Mouse (Mus musculus): Measurements from ENCODE around the gene Gphn. TPM values are rescaled to one million over a fixed set of nuclear protein-coding genes. Genes with fewer than 3 reads are reported as not detected.
"Not testable (repeated sequence)": the region's sequence is repeated elsewhere in the genome, so short reads cannot be mapped to it uniquely, and the experiment has no call there.

Gene Gphn
- polyA plus RNA-seq, 1 experiment from 2014 or later, result 58.4 TPM

DNA sequence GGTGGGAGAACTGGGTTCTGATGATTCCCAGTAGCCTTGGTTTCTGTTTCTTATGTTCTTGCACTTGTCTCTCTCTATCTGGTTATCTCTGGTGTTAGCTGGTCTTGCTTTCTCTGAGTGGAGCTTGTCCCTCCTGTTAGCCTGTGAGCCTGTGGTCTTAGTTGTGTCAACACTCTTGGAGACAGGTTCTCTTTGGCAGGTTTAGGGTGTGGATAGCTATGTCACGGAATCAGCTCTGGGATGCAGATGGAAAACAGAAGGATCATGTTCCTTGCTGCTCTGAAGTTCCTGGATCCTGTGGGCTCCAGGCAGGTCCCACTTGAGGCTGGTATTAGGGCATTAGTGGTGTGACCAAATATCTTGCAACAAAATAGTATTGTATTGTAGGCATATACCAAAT is 64.2 kb downstream of the Gphn start:
- ATAC-seq (ENCODE audit: low FRiP score, low TSS enrichment) (no peak), DNase-seq (no peak)
- no peak overlapping the region for H3K4me3 ChIP-seq (replicated peaks; ENCODE audit: low read depth, low read length)
- no peak overlapping the region for H3K9ac ChIP-seq (replicated peaks; ENCODE audit: low read length)
- H3K4me2 ChIP-seq (ENCODE audit: low read length), result no peak overlapping the region
- no peaks in the 10 kb centered on the region for H3K4me1 ChIP-seq (ENCODE audit: control insufficient read depth, insufficient read depth, low read length)
- no peak overlapping the region for H3K27ac ChIP-seq (replicated peaks; ENCODE audit: low read depth, low read length)
- no peaks in the 10 kb centered on the region for H3K27me3 ChIP-seq (ENCODE audit: control insufficient read depth, insufficient read depth, low read length)
- no peaks in the 10 kb centered on the region for H3K36me3 ChIP-seq (ENCODE audit: control insufficient read depth, insufficient read depth, low read length)
- 92% methylated on average over 1 of the region's 1 CpGs for WGBS
- H3K9me3 ChIP-seq (ENCODE audit: control insufficient read depth, low read length), result no peaks in the 10 kb centered on the region

DNA sequence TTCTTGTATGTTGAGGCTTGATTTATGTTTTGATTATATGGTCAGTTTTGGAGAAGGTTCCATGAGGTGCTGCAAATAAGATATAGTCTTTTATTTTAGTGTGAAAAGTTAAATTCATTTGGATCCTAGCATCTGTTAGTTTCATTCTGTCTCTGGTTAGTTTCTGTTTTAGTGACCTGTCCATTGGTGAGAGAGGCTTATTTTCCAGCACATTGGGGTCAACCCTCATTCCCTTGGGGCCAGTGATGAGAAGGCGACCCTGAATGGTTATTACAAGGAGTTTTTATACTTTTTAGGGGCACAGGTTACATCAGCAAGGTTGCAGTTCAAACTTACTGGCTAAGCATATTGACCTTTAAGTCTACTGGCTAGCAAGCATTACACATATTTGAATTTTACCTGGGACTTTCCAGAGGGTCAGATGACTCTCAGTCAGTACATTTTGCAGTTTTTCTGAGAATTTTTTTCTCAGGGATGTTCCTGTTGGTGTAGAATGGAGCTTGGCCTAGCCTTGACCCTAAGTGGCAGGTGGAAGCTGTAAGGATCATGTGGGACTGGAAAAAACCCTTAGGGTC is 72.7 kb downstream of the Gphn start:
- DNase-seq (no peak), ATAC-seq (ENCODE audit: low FRiP score, low TSS enrichment) (no peak)
- H3K36me3 ChIP-seq (ENCODE audit: control insufficient read depth, insufficient read depth, low read length), result no peaks in the 10 kb centered on the region
- no peaks in the 10 kb centered on the region for H3K9me3 ChIP-seq (ENCODE audit: control insufficient read depth, low read length)
- 94% methylated on average over 1 of the region's 1 CpGs for WGBS
- no peaks in the 10 kb centered on the region for H3K4me1 ChIP-seq (ENCODE audit: control insufficient read depth, insufficient read depth, low read length)
- no peaks in the 10 kb centered on the region for H3K27me3 ChIP-seq (ENCODE audit: control insufficient read depth, insufficient read depth, low read length)
- H3K4me3 ChIP-seq (replicated peaks; ENCODE audit: low read depth, low read length), result no peak overlapping the region
- no peak overlapping the region for H3K27ac ChIP-seq (replicated peaks; ENCODE audit: low read depth, low read length)
- H3K4me2 ChIP-seq (ENCODE audit: low read length), result no peak overlapping the region
- H3K9ac ChIP-seq (replicated peaks; ENCODE audit: low read length), result no peak overlapping the region

DNA sequence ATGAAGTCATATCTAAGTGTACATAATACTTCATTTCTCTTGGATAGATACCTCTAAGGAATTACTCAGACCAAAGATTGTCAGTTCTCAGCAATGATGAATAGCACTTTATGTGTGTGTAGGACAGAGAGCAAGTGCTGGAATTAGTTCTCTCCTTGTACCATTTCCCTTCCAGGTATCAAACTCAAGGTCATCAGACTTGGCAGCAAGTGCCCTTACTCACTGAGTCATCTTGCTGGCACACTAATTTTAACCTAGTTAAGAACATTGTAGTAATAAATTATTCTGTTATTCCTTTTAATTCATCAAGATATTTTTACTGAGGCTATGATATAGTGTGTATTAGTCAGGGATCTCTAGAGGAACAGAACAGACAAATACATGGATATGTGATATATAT is 88.9 kb downstream of the Gphn start:
- no peaks in the 10 kb centered on the region for H3K9me3 ChIP-seq (ENCODE audit: control insufficient read depth, low read length)
- H3K36me3 ChIP-seq (ENCODE audit: control insufficient read depth, insufficient read depth, low read length), result no peaks in the 10 kb centered on the region
- no peak overlapping the region for H3K27ac ChIP-seq (replicated peaks; ENCODE audit: low read depth, low read length)
- ATAC-seq (ENCODE audit: low FRiP score, low TSS enrichment), result no peak
- no peak overlapping the region for H3K4me2 ChIP-seq (ENCODE audit: low read length)
- no peaks in the 10 kb centered on the region for H3K4me1 ChIP-seq (ENCODE audit: control insufficient read depth, insufficient read depth, low read length)
- no peak for DNase-seq
- no peak overlapping the region for H3K4me3 ChIP-seq (replicated peaks; ENCODE audit: low read depth, low read length)
- H3K9ac ChIP-seq (replicated peaks; ENCODE audit: low read length), result no peak overlapping the region
- H3K27me3 ChIP-seq (ENCODE audit: control insufficient read depth, insufficient read depth, low read length), result no peaks in the 10 kb centered on the region

DNA sequence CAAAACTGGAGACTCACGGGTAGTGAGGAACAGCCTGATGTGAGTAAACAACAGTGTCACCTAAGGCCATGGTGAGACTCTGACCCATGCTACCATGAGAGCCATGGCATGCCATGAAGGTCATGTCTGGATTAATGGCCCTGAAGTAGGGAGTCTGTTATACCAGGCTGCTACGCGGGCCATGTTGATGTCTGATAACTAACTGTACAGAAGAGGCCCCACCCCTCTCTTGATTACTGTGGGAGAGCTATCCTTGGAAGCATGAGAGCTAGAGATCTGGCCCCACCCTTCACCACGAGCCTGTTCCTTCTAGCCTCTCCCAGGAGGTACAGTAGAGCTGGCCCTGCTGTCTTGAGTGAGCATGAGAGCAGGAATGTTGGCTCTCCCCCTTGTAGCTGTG is 101.8 kb downstream of the Gphn start:
- DNase-seq (no peak), ATAC-seq (ENCODE audit: low FRiP score, low TSS enrichment) (no peak)
- no peaks in the 10 kb centered on the region for H3K36me3 ChIP-seq (ENCODE audit: control insufficient read depth, insufficient read depth, low read length)
- WGBS, result 92% methylated on average over 4 of the region's 4 CpGs
- H3K9me3 ChIP-seq (ENCODE audit: control insufficient read depth, low read length), result no peaks in the 10 kb centered on the region
- H3K4me1 ChIP-seq (ENCODE audit: control insufficient read depth, insufficient read depth, low read length), result no peaks in the 10 kb centered on the region
- H3K4me2 ChIP-seq (ENCODE audit: low read length), result no peak overlapping the region
- no peaks in the 10 kb centered on the region for H3K27me3 ChIP-seq (ENCODE audit: control insufficient read depth, insufficient read depth, low read length)
- H3K9ac ChIP-seq (replicated peaks; ENCODE audit: low read length), result no peak overlapping the region
- no peak overlapping the region for H3K4me3 ChIP-seq (replicated peaks; ENCODE audit: low read depth, low read length)
- H3K27ac ChIP-seq (replicated peaks; ENCODE audit: low read depth, low read length), result no peak overlapping the region

DNA sequence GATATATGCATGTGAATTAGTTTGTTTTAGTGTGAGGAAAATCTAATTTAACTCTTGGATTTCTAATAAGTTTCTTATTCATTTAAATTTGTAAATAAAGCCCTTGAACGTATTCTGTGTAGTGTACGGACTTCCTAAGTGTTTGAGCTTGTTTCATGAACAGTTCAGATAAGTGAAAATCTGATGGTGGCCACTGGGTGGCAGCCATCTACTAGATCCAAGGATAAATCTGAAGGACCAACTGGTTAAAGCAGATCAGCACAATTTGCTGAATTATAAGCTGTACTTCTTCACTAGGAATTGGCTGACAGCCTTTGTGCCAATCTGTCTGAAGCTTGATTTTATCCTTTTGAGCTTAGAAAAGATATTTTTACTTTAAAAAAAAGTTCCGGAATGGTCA is 105.9 kb downstream of the Gphn start:
- ATAC-seq (ENCODE audit: low FRiP score, low TSS enrichment), result no peak; the same call in 1 of the 2 replicates

DNA sequence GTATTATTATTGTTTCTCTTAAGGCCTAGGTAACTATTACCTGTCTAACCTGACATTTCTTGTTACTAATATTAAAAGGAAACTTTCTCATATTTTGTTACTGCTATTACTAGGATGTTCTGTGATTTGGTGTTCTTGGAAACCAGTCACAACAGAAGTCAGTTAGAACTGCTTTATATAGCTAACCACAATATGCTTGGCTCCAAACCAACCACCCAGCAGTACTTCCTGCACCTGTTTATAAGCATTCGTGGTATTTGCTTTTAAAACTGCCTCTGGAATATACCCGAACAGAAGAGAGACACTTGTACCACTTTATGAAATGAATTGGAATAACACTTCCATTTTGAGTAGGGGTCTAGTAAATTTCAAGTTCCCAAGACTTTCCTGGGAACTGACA is 130.3 kb downstream of the Gphn start:
- Histone ChIP-seq H3K4me2 (ENCODE audit: low read length) (no peak overlapping the region), H3K4me3 (replicated peaks; ENCODE audit: low read depth, low read length) (no peak overlapping the region), H3K4me1 (ENCODE audit: control insufficient read depth, insufficient read depth, low read length) (no peaks in the 10 kb centered on the region), H3K9me3 (ENCODE audit: control insufficient read depth, low read length) (no peaks in the 10 kb centered on the region), H3K36me3 (ENCODE audit: control insufficient read depth, insufficient read depth, low read length) (no peaks in the 10 kb centered on the region), H3K27ac (replicated peaks; ENCODE audit: low read depth, low read length) (no peak overlapping the region), H3K27me3 (ENCODE audit: control insufficient read depth, insufficient read depth, low read length) (no peaks in the 10 kb centered on the region), H3K9ac (replicated peaks; ENCODE audit: low read length) (no peak overlapping the region)
- ATAC-seq (ENCODE audit: low FRiP score, low TSS enrichment) (no peak), DNase-seq (no peak)
- 97% methylated on average over 2 of the region's 2 CpGs for WGBS

More for the DNA sequence above, 105.9 kb downstream of the Gphn start:
- peak; percentile 86 for DNase-seq
- Histone ChIP-seq H3K4me2 (ENCODE audit: low read length) (no peak overlapping the region), H3K27me3 (ENCODE audit: control insufficient read depth, insufficient read depth, low read length) (no peaks in the 10 kb centered on the region), H3K9ac (replicated peaks; ENCODE audit: low read length) (no peak overlapping the region), H3K4me3 (replicated peaks; ENCODE audit: low read depth, low read length) (no peak overlapping the region), H3K4me1 (ENCODE audit: control insufficient read depth, insufficient read depth, low read length) (no peaks in the 10 kb centered on the region), H3K36me3 (ENCODE audit: control insufficient read depth, insufficient read depth, low read length) (no peaks in the 10 kb centered on the region), H3K9me3 (ENCODE audit: control insufficient read depth, low read length) (no peaks in the 10 kb centered on the region), H3K27ac (replicated peaks; ENCODE audit: low read depth, low read length) (no peak overlapping the region)
- WGBS, result 65% methylated on average over 3 of the region's 3 CpGs

DNA sequence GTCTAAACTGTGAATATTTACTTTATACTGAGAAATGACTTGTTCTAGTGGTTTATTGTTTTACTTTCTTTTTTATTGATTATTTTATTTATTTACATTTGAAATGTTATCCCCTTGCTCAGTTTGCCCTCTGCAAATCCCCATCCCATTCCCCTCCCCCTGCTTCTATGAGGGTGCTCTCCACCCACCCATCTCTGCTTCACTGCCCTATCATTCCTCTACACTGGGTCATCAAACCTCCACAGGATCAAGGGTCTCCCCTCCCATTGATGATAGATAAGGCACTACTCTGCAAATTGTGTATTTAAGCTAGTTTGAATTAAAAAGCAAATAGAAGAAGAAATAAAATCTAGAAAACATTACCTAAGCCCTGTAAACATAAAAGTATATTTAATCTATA is 163.1 kb downstream of the Gphn start:
- no peaks in the 10 kb centered on the region for H3K4me1 ChIP-seq (ENCODE audit: control insufficient read depth, insufficient read depth, low read length)
- H3K4me2 ChIP-seq (ENCODE audit: low read length), result no peak overlapping the region
- no peak overlapping the region for H3K27ac ChIP-seq (replicated peaks; ENCODE audit: low read depth, low read length)
- no peaks in the 10 kb centered on the region for H3K36me3 ChIP-seq (ENCODE audit: control insufficient read depth, insufficient read depth, low read length)
- no peak for DNase-seq
- no peaks in the 10 kb centered on the region for H3K27me3 ChIP-seq (ENCODE audit: control insufficient read depth, insufficient read depth, low read length)
- no peak overlapping the region for H3K9ac ChIP-seq (replicated peaks; ENCODE audit: low read length)
- no peaks in the 10 kb centered on the region for H3K9me3 ChIP-seq (ENCODE audit: control insufficient read depth, low read length)
- H3K4me3 ChIP-seq (replicated peaks; ENCODE audit: low read depth, low read length), result no peak overlapping the region
- no peak for ATAC-seq (ENCODE audit: low FRiP score, low TSS enrichment)

DNA sequence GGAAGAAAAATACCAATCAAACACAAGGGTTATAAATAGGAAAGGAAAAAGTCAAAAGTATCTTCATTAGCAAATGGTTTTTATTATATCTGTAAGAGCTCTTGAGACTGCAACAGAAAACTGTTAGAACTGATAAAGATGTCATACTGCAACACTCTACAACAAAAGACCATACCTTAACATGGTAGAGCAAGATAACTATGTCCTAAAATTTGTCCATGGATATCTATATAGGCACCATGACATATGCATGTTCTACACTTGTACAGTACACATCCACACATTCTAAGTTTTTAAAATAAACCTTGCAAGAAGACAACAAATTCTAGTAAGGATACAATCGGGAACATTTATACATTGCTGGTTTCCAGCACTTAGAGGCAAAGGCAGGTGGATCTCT is 169.1 kb downstream of the Gphn start:
- no peaks in the 10 kb centered on the region for H3K36me3 ChIP-seq (ENCODE audit: control insufficient read depth, insufficient read depth, low read length)
- no peaks in the 10 kb centered on the region for H3K4me1 ChIP-seq (ENCODE audit: control insufficient read depth, insufficient read depth, low read length)
- no peak overlapping the region for H3K9ac ChIP-seq (replicated peaks; ENCODE audit: low read length)
- H3K9me3 ChIP-seq (ENCODE audit: control insufficient read depth, low read length), result no peaks in the 10 kb centered on the region
- ATAC-seq (ENCODE audit: low FRiP score, low TSS enrichment), result no peak
- 93% methylated on average over 1 of the region's 1 CpGs for WGBS
- H3K4me3 ChIP-seq (replicated peaks; ENCODE audit: low read depth, low read length), result no peak overlapping the region
- no peak for DNase-seq
- no peak overlapping the region for H3K27ac ChIP-seq (replicated peaks; ENCODE audit: low read depth, low read length)
- no peak overlapping the region for H3K4me2 ChIP-seq (ENCODE audit: low read length)
- no peaks in the 10 kb centered on the region for H3K27me3 ChIP-seq (ENCODE audit: control insufficient read depth, insufficient read depth, low read length)

DNA sequence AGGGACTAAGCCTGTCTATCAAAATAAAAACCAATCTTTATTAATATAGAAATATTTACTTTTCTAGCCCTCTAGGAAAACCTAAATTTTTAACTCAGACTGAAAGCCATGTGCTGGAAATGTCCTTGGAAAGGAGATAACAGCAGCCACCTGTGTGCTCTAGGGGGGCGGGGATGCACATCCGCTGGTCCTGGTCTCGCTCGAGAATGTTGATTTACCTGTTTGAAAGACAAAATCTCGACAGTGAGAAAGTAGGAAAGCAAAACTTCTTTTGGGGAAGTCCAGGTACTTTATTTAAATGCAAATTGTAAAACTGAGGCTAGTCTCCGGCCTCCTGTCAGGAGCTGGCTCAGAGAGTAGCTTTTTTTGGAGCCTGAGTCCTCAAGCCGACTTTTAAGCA is 181.3 kb downstream of the Gphn start:
- 63% methylated on average over 6 of the region's 7 CpGs for WGBS
- not testable (repeated sequence) for H3K27ac ChIP-seq (replicated peaks; ENCODE audit: low read depth, low read length); H3K27me3 ChIP-seq (ENCODE audit: control insufficient read depth, insufficient read depth, low read length); ATAC-seq (ENCODE audit: low FRiP score, low TSS enrichment); DNase-seq; H3K4me2 ChIP-seq (ENCODE audit: low read length); H3K4me1 ChIP-seq (ENCODE audit: control insufficient read depth, insufficient read depth, low read length); H3K4me3 ChIP-seq (replicated peaks; ENCODE audit: low read depth, low read length); H3K9ac ChIP-seq (replicated peaks; ENCODE audit: low read length); H3K36me3 ChIP-seq (ENCODE audit: control insufficient read depth, insufficient read depth, low read length); H3K9me3 ChIP-seq (ENCODE audit: control insufficient read depth, low read length)
